Mouse (Mus musculus) G1E (cell line): ENCODE results near the gene Entpd3. TPM values are rescaled to one million over a fixed set of nuclear protein-coding genes. Genes with fewer than 3 reads are reported as not detected.

Source experiments
- ATAC-seq: 2 replicates; pipeline ENCODE4 v1.8.0; 2016; ENCODE audit warnings: mild to moderate bottlenecking; ENCODE audit not compliant: insufficient number of reproducible peaks, poor library complexity, low FRiP score, severe bottlenecking; ENCODE audit errors: extremely low read depth
- DNase-seq: peaks from one replicate; pipeline ENCODE4 v3.0.0; 2012; ENCODE audit warnings: low spot score
- H3K27me3 ChIP-seq: 2 replicates; pipeline ENCODE4 v1.6.1; 2012; ENCODE audit warnings: mild to moderate bottlenecking, low read length, inconsistent platforms; ENCODE audit not compliant: insufficient read depth
- H3K36me3 ChIP-seq: replicated peaks from 2 replicates; pipeline ENCODE3; 2012; ENCODE audit warnings: mild to moderate bottlenecking, inconsistent platforms
- H3K4me1 ChIP-seq: 2 replicates; pipeline ENCODE4 v1.6.1; 2012; ENCODE audit warnings: low read depth, low read length, inconsistent platforms, mixed read lengths; ENCODE audit not compliant: insufficient read depth
- H3K4me3 ChIP-seq: 2 replicates; pipeline ENCODE4 v1.5.1; 2012; ENCODE audit warnings: low read depth, mild to moderate bottlenecking, inconsistent platforms, low read length, moderate library complexity, mixed read lengths
- H3K9me3 ChIP-seq: replicated peaks from 2 replicates; pipeline ENCODE4 v1.6.1; 2012; ENCODE audit warnings: inconsistent platforms
- CTCF ChIP-seq: IDR thresholded peaks from 2 replicates; pipeline ENCODE4 v1.5.1; 2012; ENCODE audit warnings: low read depth, low read length, inconsistent platforms, mixed read lengths
- GATA1 ChIP-seq: IDR thresholded peaks from 2 replicates; pipeline ENCODE4 v1.6.1; 2012; ENCODE audit warnings: borderline replicate concordance, low read length, inconsistent platforms, mixed read lengths
- GATA2 ChIP-seq: IDR thresholded peaks from 2 replicates; pipeline ENCODE4 v1.6.1; 2012; ENCODE audit warnings: low read depth, low read length, inconsistent platforms, borderline replicate concordance
- POLR2AphosphoS5 ChIP-seq: IDR thresholded peaks from 2 replicates; pipeline ENCODE4 v1.6.1; 2012; ENCODE audit warnings: low read depth, low read length, inconsistent platforms; ENCODE audit not compliant: insufficient replicate concordance
- TAL1 ChIP-seq: conservative IDR thresholded peaks from 2 replicates; pipeline ENCODE4 v1.6.1; 2012; ENCODE audit warnings: low read depth, low read length, inconsistent platforms, mixed read lengths
- polyA plus RNA-seq: library from polyadenylated mRNA; stranded (reverse); fragments of >175 nt; gene quantifications from 2 replicates; pipeline ENCODE4 v1.2.3, GENCODE M21; 2012
- total RNA-seq, 2 experiments: library from RNA; stranded (forward) in 1 of 2; stranded (reverse) in 1 of 2; fragments of 200-1000 nt in 1 of 2; fragments of >200 nt in 1 of 2; fragmentation: Nextera tagmentation in 1 of 2; gene quantifications; 2 replicates each; pipeline ENCODE4 v1.2.3; 2014 to 2017

Entpd3 gene
- total and polyA plus RNA-seq, 3 experiments = 0.22 TPM; not detected in 2

DNA sequence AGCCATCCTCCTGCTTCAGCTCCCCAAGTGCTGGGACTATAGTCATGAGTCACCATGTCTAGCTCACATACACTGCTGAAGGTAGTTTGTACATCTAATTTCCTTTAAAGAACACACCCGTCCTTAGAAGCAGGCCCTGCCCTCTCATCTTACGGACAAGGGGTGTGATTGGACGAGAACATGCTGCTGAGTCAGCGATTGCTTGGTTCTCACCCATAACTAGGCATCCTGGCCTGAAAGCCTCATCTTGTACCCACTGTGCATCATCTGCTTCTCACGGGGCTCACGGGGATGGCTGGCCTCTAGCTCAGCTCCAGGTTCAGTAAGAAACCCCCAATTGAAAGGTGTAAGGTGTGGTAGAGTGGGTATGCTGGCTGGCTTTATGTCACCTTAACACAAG, 74.4 kb downstream of the Entpd3 start:
- ATAC-seq = no peak
- no peak overlapping the region for H3K4me3 ChIP-seq
- peaks cover 2% of the 10 kb centered on the region; the same call in 1 of the 2 replicates for H3K27me3 ChIP-seq
- H3K9me3 ChIP-seq = no peaks in the 10 kb centered on the region
- H3K4me1 ChIP-seq = no peaks in the 10 kb centered on the region
- no peak for DNase-seq
- TF ChIP-seq TAL1 (no peak), GATA2 (no peak), CTCF (no peak), GATA1 (no peak), POLR2AphosphoS5 (no peak)
- no peaks in the 10 kb centered on the region for H3K36me3 ChIP-seq

Other genes starting within 250 kb of the Entpd3 start
- gene Myrip, start 238.3 kb upstream of the Entpd3 start, total RNA-seq (2014; fragmentation: Nextera tagmentation) = not detected in 2 replicates
- gene Myrip, start 238.3 kb upstream of the Entpd3 start, total RNA-seq (2017) = 0.05 and 0.23 TPM in 2 replicates
- gene Myrip, start 238.3 kb upstream of the Entpd3 start, polyA plus RNA-seq = not detected in 2 replicates
- 24.2 and 32.6 TPM in 2 replicates for gene Eif1b, start 47.6 kb upstream of the Entpd3 start, total RNA-seq (2014; fragmentation: Nextera tagmentation)
- gene Eif1b, start 47.6 kb upstream of the Entpd3 start, total RNA-seq (2017) = 139 and 140 TPM in 2 replicates
- gene Eif1b, start 47.6 kb upstream of the Entpd3 start, polyA plus RNA-seq = 124 and 133 TPM in 2 replicates
- 933 and 945 TPM in 2 replicates for gene Rpl14, start 31.6 kb downstream of the Entpd3 start, total RNA-seq (2014; fragmentation: Nextera tagmentation)
- 1,738 and 1,944 TPM in 2 replicates for gene Rpl14, start 31.6 kb downstream of the Entpd3 start, total RNA-seq (2017)
- gene Rpl14, start 31.6 kb downstream of the Entpd3 start, polyA plus RNA-seq = 1,480 and 1,513 TPM in 2 replicates